Mouse (Mus musculus): ENCODE results near the gene Igf2bp2. TPM values are rescaled to one million over a fixed set of nuclear protein-coding genes. Genes with fewer than 3 reads are reported as not detected.

Gene Igf2bp2
- total RNA-seq, 1 experiment, result 24.3 TPM

- peak overlapping the region; percentile 60; the same call in 1 of the 2 replicates for H3K27ac ChIP-seq (ENCODE audit: insufficient read depth, low read depth, low read length, poor library complexity, severe bottlenecking)
- H3K9me3 ChIP-seq (ENCODE audit: control insufficient read depth, insufficient read depth, low read depth, low read length), result no peaks in the 10 kb centered on the region
- DNase-seq (ENCODE audit: low read depth, low spot score), result no peak
- no peak overlapping the region for H3K4me3 ChIP-seq (ENCODE audit: insufficient read depth in 1 of 2, low read depth in 1 of 2, low read length in 2 of 2, poor library complexity in 1 of 2, severe bottlenecking in 1 of 2)
- in situ Hi-C loops (cut with MboI; ENCODE audit: low sequenced_read_pairs in 2 of 2, unreplicated experiment in 2 of 2), result no loop called here
- TF ChIP-seq CHD2 (IDR thresholded peaks at IDR 0.05; ENCODE audit: low read depth, low read length), result no peak
- TF ChIP-seq MAFK (IDR thresholded peaks at IDR 0.05; ENCODE audit: insufficient read depth, low read depth, low read length), result no peak
- no peak for TF ChIP-seq ZC3H11A (IDR thresholded peaks at IDR 0.05; ENCODE audit: borderline replicate concordance, low read depth, low read length)
- no peak for TF ChIP-seq HCFC1 (IDR thresholded peaks at IDR 0.05; ENCODE audit: borderline replicate concordance, insufficient read depth, low read length)
- TF ChIP-seq ZNF384 (IDR thresholded peaks at IDR 0.05; ENCODE audit: low read depth, low read length), result no peak
- H3K4me1 ChIP-seq (ENCODE audit: control insufficient read depth in 2 of 2, insufficient read depth in 2 of 2, low read length in 2 of 2, poor library complexity in 1 of 2), result peaks cover 9 to 23% of the 10 kb centered on the region in 2 experiments
- no peaks in the 10 kb centered on the region; the same call in 1 of the 2 replicates for H3K36me3 ChIP-seq (ENCODE audit: control insufficient read depth, insufficient read depth, low read length, poor library complexity, severe bottlenecking)
- H3K9ac ChIP-seq (ENCODE audit: insufficient read depth, low read depth, low read length, poor library complexity, severe bottlenecking), result no peak overlapping the region
Measured at GRCm38 (mm10) chr16:22139821-22140220, 23.3 kb downstream of the Igf2bp2 start.

- H3K4me3 ChIP-seq (ENCODE audit: insufficient read depth in 1 of 2, low read depth in 1 of 2, low read length in 2 of 2, poor library complexity in 1 of 2, severe bottlenecking in 1 of 2), result no peak overlapping the region
- peaks cover 9 to 26% of the 10 kb centered on the region in 2 experiments for H3K4me1 ChIP-seq (ENCODE audit: control insufficient read depth in 2 of 2, insufficient read depth in 2 of 2, low read length in 2 of 2, poor library complexity in 1 of 2)
- DNase-seq (ENCODE audit: low read depth, low spot score), result no peak
- no peaks in the 10 kb centered on the region for H3K9me3 ChIP-seq (ENCODE audit: control insufficient read depth, insufficient read depth, low read depth, low read length)
- no peak overlapping the region for H3K27ac ChIP-seq (ENCODE audit: insufficient read depth, low read depth, low read length, poor library complexity, severe bottlenecking)
- H3K9ac ChIP-seq (ENCODE audit: insufficient read depth, low read depth, low read length, poor library complexity, severe bottlenecking), result no peak overlapping the region
- in situ Hi-C loops (cut with MboI; ENCODE audit: low sequenced_read_pairs in 2 of 2, unreplicated experiment in 2 of 2), result no loop called here
- no peak for TF ChIP-seq HCFC1 (IDR thresholded peaks at IDR 0.05; ENCODE audit: borderline replicate concordance, insufficient read depth, low read length)
- TF ChIP-seq MAFK (IDR thresholded peaks at IDR 0.05; ENCODE audit: insufficient read depth, low read depth, low read length), result no peak
- TF ChIP-seq CHD2 (IDR thresholded peaks at IDR 0.05; ENCODE audit: low read depth, low read length), result no peak
- no peak for TF ChIP-seq ZC3H11A (IDR thresholded peaks at IDR 0.05; ENCODE audit: borderline replicate concordance, low read depth, low read length)
- no peak for TF ChIP-seq ZNF384 (IDR thresholded peaks at IDR 0.05; ENCODE audit: low read depth, low read length)
- no peaks in the 10 kb centered on the region for H3K36me3 ChIP-seq (ENCODE audit: control insufficient read depth, insufficient read depth, low read length, poor library complexity, severe bottlenecking)
Measured at GRCm38 (mm10) chr16:22136198-22136597, 26.9 kb downstream of the Igf2bp2 start.

DNA sequence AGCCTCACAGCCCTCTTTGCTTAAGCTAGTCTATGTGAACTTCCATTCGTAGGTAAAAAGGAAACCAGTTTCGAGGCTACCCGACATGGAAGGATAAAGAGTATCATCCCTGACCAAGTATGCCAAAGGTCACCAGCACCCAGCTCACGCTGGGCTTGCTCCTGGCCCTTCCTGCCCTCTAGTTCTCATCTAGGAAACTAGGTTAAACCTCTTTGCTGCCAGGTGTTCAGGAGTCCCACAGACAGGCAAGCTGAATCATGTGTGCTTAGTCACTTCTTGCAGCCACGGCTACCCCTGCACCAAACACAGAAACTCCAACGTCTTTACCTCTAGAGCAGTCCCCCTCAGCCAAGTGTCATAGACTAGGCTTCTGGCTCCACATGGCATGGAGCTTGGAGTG, 31.8 kb downstream of the Igf2bp2 start:
- no peak for TF ChIP-seq ZC3H11A (IDR thresholded peaks at IDR 0.05; ENCODE audit: borderline replicate concordance, low read depth, low read length)
- no peak for TF ChIP-seq ZNF384 (IDR thresholded peaks at IDR 0.05; ENCODE audit: low read depth, low read length)
- no peak for TF ChIP-seq MAFK (IDR thresholded peaks at IDR 0.05; ENCODE audit: insufficient read depth, low read depth, low read length)
- TF ChIP-seq HCFC1 (IDR thresholded peaks at IDR 0.05; ENCODE audit: borderline replicate concordance, insufficient read depth, low read length), result no peak
- no peak for TF ChIP-seq CHD2 (IDR thresholded peaks at IDR 0.05; ENCODE audit: low read depth, low read length)
- H3K9me3 ChIP-seq (ENCODE audit: control insufficient read depth, insufficient read depth, low read depth, low read length), result no peaks in the 10 kb centered on the region
- DNase-seq (ENCODE audit: low read depth, low spot score), result no peak
- no peak overlapping the region for H3K9ac ChIP-seq (ENCODE audit: insufficient read depth, low read depth, low read length, poor library complexity, severe bottlenecking)
- H3K27ac ChIP-seq (ENCODE audit: insufficient read depth, low read depth, low read length, poor library complexity, severe bottlenecking), result no peak overlapping the region
- in situ Hi-C loops (cut with MboI; ENCODE audit: low sequenced_read_pairs in 2 of 2, unreplicated experiment in 2 of 2), result no loop called here
- H3K4me1 ChIP-seq (ENCODE audit: control insufficient read depth in 2 of 2, insufficient read depth in 2 of 2, low read length in 2 of 2, poor library complexity in 1 of 2), result peaks cover under 1 to 3% of the 10 kb centered on the region in 2 experiments; a peak in 1 of 4 replicates
- H3K4me3 ChIP-seq (ENCODE audit: insufficient read depth in 1 of 2, low read depth in 1 of 2, low read length in 2 of 2, poor library complexity in 1 of 2, severe bottlenecking in 1 of 2), result no peak overlapping the region
- no peaks in the 10 kb centered on the region for H3K36me3 ChIP-seq (ENCODE audit: control insufficient read depth, insufficient read depth, low read length, poor library complexity, severe bottlenecking)

DNA sequence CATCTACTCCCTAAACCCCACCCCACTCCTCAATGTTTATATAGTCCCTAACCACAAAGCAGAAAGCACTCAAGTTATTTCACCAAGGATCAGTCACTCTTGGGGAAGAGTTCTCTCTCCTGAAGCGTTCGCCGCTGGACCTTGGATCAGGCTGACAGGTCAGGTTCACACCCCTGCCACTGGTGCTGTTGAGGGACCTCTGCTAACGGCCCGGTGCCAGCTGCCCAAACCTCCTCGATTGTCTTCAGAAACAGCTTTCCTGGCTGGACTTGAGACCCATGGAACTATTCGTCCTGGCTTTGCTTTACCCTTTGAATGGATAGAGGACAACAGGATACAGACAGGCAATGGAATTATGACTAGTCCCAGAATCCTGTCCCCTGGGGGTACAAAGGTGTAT, 33.6 kb downstream of the Igf2bp2 start:
- H3K36me3 ChIP-seq (ENCODE audit: control insufficient read depth, insufficient read depth, low read length, poor library complexity, severe bottlenecking), result no peaks in the 10 kb centered on the region
- H3K4me3 ChIP-seq (ENCODE audit: insufficient read depth in 1 of 2, low read depth in 1 of 2, low read length in 2 of 2, poor library complexity in 1 of 2, severe bottlenecking in 1 of 2), result no peak overlapping the region
- no peaks in the 10 kb centered on the region for H3K9me3 ChIP-seq (ENCODE audit: control insufficient read depth, insufficient read depth, low read depth, low read length)
- DNase-seq (ENCODE audit: low read depth, low spot score), result no peak
- peaks cover 0 to 3% of the 10 kb centered on the region in 2 experiments; a peak in 1 of 4 replicates for H3K4me1 ChIP-seq (ENCODE audit: control insufficient read depth in 2 of 2, insufficient read depth in 2 of 2, low read length in 2 of 2, poor library complexity in 1 of 2)
- in situ Hi-C loops (cut with MboI; ENCODE audit: low sequenced_read_pairs in 2 of 2, unreplicated experiment in 2 of 2), result no loop called here
- TF ChIP-seq ZNF384 (IDR thresholded peaks at IDR 0.05; ENCODE audit: low read depth, low read length) (no peak), CHD2 (IDR thresholded peaks at IDR 0.05; ENCODE audit: low read depth, low read length) (no peak), HCFC1 (IDR thresholded peaks at IDR 0.05; ENCODE audit: borderline replicate concordance, insufficient read depth, low read length) (no peak), MAFK (IDR thresholded peaks at IDR 0.05; ENCODE audit: insufficient read depth, low read depth, low read length) (no peak), ZC3H11A (IDR thresholded peaks at IDR 0.05; ENCODE audit: borderline replicate concordance, low read depth, low read length) (no peak)
- H3K9ac ChIP-seq (ENCODE audit: insufficient read depth, low read depth, low read length, poor library complexity, severe bottlenecking), result no peak overlapping the region
- no peak overlapping the region for H3K27ac ChIP-seq (ENCODE audit: insufficient read depth, low read depth, low read length, poor library complexity, severe bottlenecking)

DNA sequence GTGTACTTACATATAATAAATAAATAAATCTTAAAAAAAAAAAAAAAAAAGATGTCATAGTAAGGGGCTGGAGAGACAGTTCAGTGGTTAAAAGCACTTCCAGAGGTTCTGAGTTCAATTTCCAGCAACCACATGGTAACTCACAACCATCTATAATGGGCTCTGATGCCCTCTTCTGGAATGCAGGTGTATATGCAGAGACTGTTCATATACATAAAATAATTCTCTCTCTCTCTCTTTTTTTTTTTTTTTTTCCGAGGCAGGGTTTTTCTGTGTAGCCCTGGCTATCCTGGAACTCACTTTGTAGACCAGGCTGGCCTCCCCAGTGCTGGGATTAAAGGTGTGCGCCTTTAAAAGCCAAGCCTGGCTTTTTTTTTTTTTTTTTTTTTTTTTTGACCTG, 34.5 kb downstream of the Igf2bp2 start:
- H3K9ac ChIP-seq (ENCODE audit: insufficient read depth, low read depth, low read length, poor library complexity, severe bottlenecking), result no peak overlapping the region
- no peaks in the 10 kb centered on the region for H3K9me3 ChIP-seq (ENCODE audit: control insufficient read depth, insufficient read depth, low read depth, low read length)
- peaks cover 0 to 3% of the 10 kb centered on the region in 2 experiments; a peak in 1 of 4 replicates for H3K4me1 ChIP-seq (ENCODE audit: control insufficient read depth in 2 of 2, insufficient read depth in 2 of 2, low read length in 2 of 2, poor library complexity in 1 of 2)
- no peaks in the 10 kb centered on the region for H3K36me3 ChIP-seq (ENCODE audit: control insufficient read depth, insufficient read depth, low read length, poor library complexity, severe bottlenecking)
- no peak overlapping the region for H3K4me3 ChIP-seq (ENCODE audit: insufficient read depth in 1 of 2, low read depth in 1 of 2, low read length in 2 of 2, poor library complexity in 1 of 2, severe bottlenecking in 1 of 2)
- in situ Hi-C loops (cut with MboI; ENCODE audit: low sequenced_read_pairs in 2 of 2, unreplicated experiment in 2 of 2), result no loop called here
- no peak for DNase-seq (ENCODE audit: low read depth, low spot score)
- no peak overlapping the region for H3K27ac ChIP-seq (ENCODE audit: insufficient read depth, low read depth, low read length, poor library complexity, severe bottlenecking)
- TF ChIP-seq ZNF384 (IDR thresholded peaks at IDR 0.05; ENCODE audit: low read depth, low read length) (peak; percentile 72), CHD2 (IDR thresholded peaks at IDR 0.05; ENCODE audit: low read depth, low read length) (no peak)
